Mouse (Mus musculus) liver, embryonic 13.5 days (tissue): Measurements from ENCODE around the gene Tmem198. TPM values are rescaled to one million over a fixed set of nuclear protein-coding genes. Genes with fewer than 3 reads are reported as not detected.

Source experiments
- ATAC-seq: fragments of 200-750 bp; cut with Nextera tagmentation; 2 replicates; pipeline ENCODE4 v1.8.0; 2017; ENCODE audit warnings: low read depth, mild to moderate bottlenecking, moderate number of reproducible peaks, moderate library complexity
- DNase-seq: peaks from one replicate; pipeline ENCODE4 v3.0.0; 2022
- H3K27ac ChIP-seq: fragments of 300-500 bp; sonication (generic); 2 replicates; pipeline ENCODE4 v1.5.1; 2015; ENCODE audit warnings: moderate library complexity, mild to moderate bottlenecking, inconsistent platforms
- H3K27me3 ChIP-seq: fragments of 300-500 bp; sonication (generic); 2 replicates; pipeline ENCODE4 v1.6.1; 2015; ENCODE audit warnings: mild to moderate bottlenecking, inconsistent platforms
- H3K36me3 ChIP-seq: fragments of 300-500 bp; sonication (generic); 2 replicates; pipeline ENCODE4 v1.6.1; 2015; ENCODE audit warnings: mild to moderate bottlenecking, inconsistent platforms
- H3K4me1 ChIP-seq: fragments of 300-500 bp; sonication (generic); replicated peaks from 2 replicates; pipeline ENCODE4 v1.6.1; 2015; ENCODE audit warnings: inconsistent platforms
- H3K4me2 ChIP-seq: fragments of 300-500 bp; sonication (generic); 2 replicates; pipeline ENCODE4 v1.6.1; 2015; ENCODE audit warnings: inconsistent platforms, mild to moderate bottlenecking, moderate library complexity
- H3K4me3 ChIP-seq: fragments of 300-500 bp; sonication (generic); replicated peaks from 2 replicates; pipeline ENCODE4 v1.5.1; 2015; ENCODE audit warnings: mild to moderate bottlenecking, inconsistent platforms
- H3K9ac ChIP-seq: fragments of 300-500 bp; sonication (generic); 2 replicates; pipeline ENCODE4 v1.6.1; 2015; ENCODE audit warnings: mild to moderate bottlenecking, inconsistent platforms
- H3K9me3 ChIP-seq: fragments of 300-500 bp; sonication (generic); replicated peaks from 2 replicates; pipeline ENCODE4 v1.6.1; 2016; ENCODE audit warnings: inconsistent platforms
- WGBS: fragments of 180-500 bp; shearing (Covaris S2); methylation state at CpG from one replicate; pipeline ENCODE4 v1.1.7; 2015; ENCODE audit not compliant: insufficient replicate concordance; 5-methylcytosine and 5-hydroxymethylcytosine counted together
- polyA plus RNA-seq: library from polyadenylated mRNA; unstranded; fragments of >200 nt; fragmentation: Nextera tagmentation; extraction: Ambion mirVana; gene quantifications from 2 replicates; pipeline ENCODE4 v1.2.1, GENCODE M21; 2015

Gene Tmem198
- polyA plus RNA-seq, 1 experiment from 2014 or later = 0.10 TPM

DNA sequence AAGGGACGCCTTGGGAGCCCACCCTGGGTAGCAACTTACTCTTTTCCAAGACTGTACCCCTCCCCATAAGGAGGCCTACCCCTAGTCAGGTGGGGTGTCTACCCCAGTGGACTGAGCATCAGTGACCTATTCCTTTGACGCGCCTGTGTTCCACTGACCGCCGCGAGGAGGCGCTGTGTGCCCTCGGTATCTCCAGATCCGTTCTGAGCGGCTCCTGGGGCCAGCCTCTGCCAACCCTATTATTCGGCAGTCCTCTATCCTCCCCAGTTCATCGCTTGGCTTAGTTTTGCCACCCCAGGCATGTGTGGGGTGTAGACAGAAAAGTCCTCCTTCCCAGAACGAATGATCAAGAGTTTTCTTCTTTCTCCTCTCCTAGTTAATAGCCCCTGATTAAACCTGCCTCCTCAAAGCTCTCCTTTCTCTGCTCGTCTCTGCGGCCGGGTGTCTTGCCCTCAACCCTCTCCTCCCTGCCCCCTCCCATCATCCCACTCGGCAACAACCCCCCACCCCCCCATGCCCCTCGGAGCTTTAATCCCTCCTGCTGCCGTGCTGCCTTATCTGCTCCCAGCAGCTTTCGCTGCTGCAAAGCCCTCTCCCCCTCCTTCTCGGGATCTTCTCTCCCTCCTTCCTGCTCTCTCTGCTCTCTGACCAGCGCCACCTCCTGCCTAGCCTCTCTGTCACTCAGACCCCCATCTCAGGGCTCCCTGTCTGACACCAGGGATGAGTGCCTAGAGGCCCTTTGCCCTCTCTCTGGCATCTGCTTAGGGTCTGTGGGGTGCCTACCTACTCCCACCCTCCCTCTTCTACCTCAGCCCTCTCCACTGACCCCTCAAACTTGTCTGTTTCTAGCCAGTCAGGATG, 33.4 kb upstream of the Tmem198 start:
- under 1% methylated on average over 22 of the region's 22 CpGs for WGBS
- H3K36me3 ChIP-seq = 0 out of 2 replicates have a peak, but pooled peaks cover 4% of the 10 kb centered on the region
- peak overlapping the region; percentile 36 for H3K4me3 ChIP-seq
- H3K4me2 ChIP-seq = peak overlapping the region; percentile 66
- peaks cover 63% of the 10 kb centered on the region for H3K27me3 ChIP-seq
- H3K9me3 ChIP-seq = no peaks in the 10 kb centered on the region
- ATAC-seq (peak; percentile 66), DNase-seq (peak; percentile 70)
- peak overlapping the region; percentile 73 for H3K27ac ChIP-seq
- H3K4me1 ChIP-seq = peaks cover 76% of the 10 kb centered on the region
- peak overlapping the region; percentile 49 for H3K9ac ChIP-seq

- Histone ChIP-seq H3K27me3 (peaks cover 69% of the 10 kb centered on the region), H3K27ac (peak overlapping the region; percentile 73), H3K9me3 (no peaks in the 10 kb centered on the region), H3K9ac (peak overlapping the region; percentile 49), H3K4me2 (peak overlapping the region; percentile 66), H3K36me3 (0 out of 2 replicates have a peak, but pooled peaks cover 2% of the 10 kb centered on the region), H3K4me1 (peaks cover 79% of the 10 kb centered on the region), H3K4me3 (peak overlapping the region; percentile 36)
- ATAC-seq = no peak
- no peak for DNase-seq
- 2% methylated on average over 20 of the region's 20 CpGs for WGBS
Observed at GRCm38 (mm10) chr1:75446656-75447055, 32.7 kb upstream of the Tmem198 start.

GRCm38 (mm10) chr1:75447265-75448051, 31.9 kb upstream of the Tmem198 start:
- H3K27ac ChIP-seq = peak overlapping the region; percentile 39; the same call in 1 of the 2 replicates
- no peak for DNase-seq

GRCm38 (mm10) chr1:75448052-75448431, 31.3 kb upstream of the Tmem198 start:
- ATAC-seq = no peak
- H3K9me3 ChIP-seq = no peaks in the 10 kb centered on the region
- H3K4me2 ChIP-seq = peak overlapping the region; percentile 66

More at GRCm38 (mm10) chr1:75447265-75448051, 31.9 kb upstream of the Tmem198 start:
- no peak for ATAC-seq
- Histone ChIP-seq H3K4me1 (peaks cover 79% of the 10 kb centered on the region), H3K9ac (peak overlapping the region; percentile 49; the same call in 1 of the 2 replicates), H3K4me3 (peak overlapping the region; percentile 41), H3K9me3 (no peaks in the 10 kb centered on the region), H3K36me3 (no peaks in the 10 kb centered on the region), H3K4me2 (peak overlapping the region; percentile 66), H3K27me3 (peaks cover 77% of the 10 kb centered on the region)
- WGBS = 1% methylated on average over 10 of the region's 10 CpGs

DNA sequence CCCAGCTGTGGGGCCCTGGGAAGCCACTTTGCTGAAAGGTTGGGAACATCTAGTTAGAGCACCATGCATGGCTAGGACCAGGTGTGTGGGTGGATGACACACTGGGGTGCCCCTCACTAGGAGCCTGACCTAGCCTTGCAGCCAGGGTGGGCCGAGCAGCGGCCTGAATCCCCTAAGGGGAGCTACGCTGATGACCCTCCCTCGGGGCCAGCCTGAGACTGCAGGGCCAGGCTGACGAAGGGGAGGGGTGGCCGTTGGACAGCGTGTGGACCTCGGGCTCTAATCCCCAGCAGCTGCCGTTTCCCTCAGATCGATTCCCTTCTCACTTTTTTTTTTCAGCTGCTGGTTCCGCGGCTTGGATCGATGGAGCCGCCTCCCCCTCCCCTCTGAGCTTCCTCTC, 30.4 kb upstream of the Tmem198 start:
- Histone ChIP-seq H3K4me2 (0 out of 2 replicates have a peak overlapping the region, but pooled peaks have one; percentile 2), H3K27ac (no peak overlapping the region)
- under 1% methylated on average over 13 of the region's 14 CpGs for WGBS

More at GRCm38 (mm10) chr1:75448052-75448431, 31.3 kb upstream of the Tmem198 start:
- 2% methylated on average over 7 of the region's 7 CpGs for WGBS
- Histone ChIP-seq H3K27me3 (peaks cover 83% of the 10 kb centered on the region), H3K27ac (no peak overlapping the region), H3K9ac (0 out of 2 replicates have a peak overlapping the region, but pooled peaks have one; percentile 41), H3K4me3 (peak overlapping the region; percentile 41; the same call in 1 of the 2 replicates), H3K36me3 (no peaks in the 10 kb centered on the region), H3K4me1 (peaks cover 79% of the 10 kb centered on the region)
- DNase-seq = no peak

GRCm38 (mm10) chr1:75449377-75450135, 29.8 kb upstream of the Tmem198 start:
- H3K9ac ChIP-seq = peak overlapping the region; percentile 59; the same call in 1 of the 2 replicates
- peaks cover 97% of the 10 kb centered on the region for H3K27me3 ChIP-seq
- WGBS = under 1% methylated on average over 8 of the region's 8 CpGs
- H3K36me3 ChIP-seq = no peaks in the 10 kb centered on the region
- no peak for DNase-seq
- peak overlapping the region; percentile 42 for H3K4me3 ChIP-seq
- H3K4me2 ChIP-seq = peak overlapping the region; percentile 66
- H3K27ac ChIP-seq = no peak overlapping the region
- peaks cover 67% of the 10 kb centered on the region for H3K4me1 ChIP-seq
- no peak for ATAC-seq
- H3K9me3 ChIP-seq = no peaks in the 10 kb centered on the region

More for the DNA sequence above, 30.4 kb upstream of the Tmem198 start:
- H3K36me3 ChIP-seq = no peaks in the 10 kb centered on the region
- DNase-seq (no peak), ATAC-seq (no peak)
- H3K9me3 ChIP-seq = no peaks in the 10 kb centered on the region
- no peak overlapping the region for H3K4me3 ChIP-seq
- peaks cover 73% of the 10 kb centered on the region for H3K4me1 ChIP-seq
- H3K9ac ChIP-seq = no peak overlapping the region
- peaks cover 92% of the 10 kb centered on the region for H3K27me3 ChIP-seq

DNA sequence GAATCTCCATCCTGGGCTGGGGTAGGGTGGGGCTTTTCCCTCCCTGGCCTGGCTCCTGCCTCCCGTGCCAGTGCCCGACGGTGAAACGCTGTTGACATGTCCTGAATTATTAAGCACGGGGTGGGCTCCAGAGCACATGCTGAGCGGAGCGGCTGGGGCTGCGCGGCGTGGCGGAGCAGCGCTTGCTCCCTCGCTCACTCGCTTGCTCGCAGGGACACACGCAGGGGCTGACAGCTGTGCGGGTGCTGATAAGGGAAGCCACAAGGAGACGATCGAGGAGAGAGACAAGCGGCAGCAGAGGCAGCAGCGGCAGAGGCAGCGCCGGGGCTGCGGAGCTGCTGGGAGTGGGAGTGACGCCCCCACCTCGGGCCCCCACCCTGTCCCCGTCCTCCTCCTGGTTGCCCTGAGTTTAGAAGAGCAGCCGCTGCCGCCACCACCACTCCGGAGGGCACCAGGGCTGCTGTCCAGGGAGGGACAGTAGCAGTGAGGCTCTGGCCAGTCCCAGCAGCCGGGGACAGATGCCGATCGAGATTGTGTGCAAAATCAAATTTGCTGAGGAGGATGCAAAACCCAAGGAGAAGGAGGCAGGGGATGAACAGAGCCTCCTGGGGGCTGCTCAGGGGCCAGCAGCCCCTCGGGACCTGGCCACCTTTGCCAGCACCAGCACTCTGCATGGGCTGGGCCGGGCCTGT, 28.9 kb upstream of the Tmem198 start, which contains the start of gene Asic4:
Gene Asic4, plus strand, starts transcription at position 123 of the 692 bp plus-strand sequence.
- Histone ChIP-seq H3K9me3 (no peaks in the 10 kb centered on the region), H3K27ac (no peak within 1 kb of the TSS), H3K4me1 (peaks cover 58% of the 10 kb centered on the region), H3K4me2 (peak within 1 kb of the TSS; percentile 66), H3K27me3 (peaks cover 98% of the 10 kb centered on the region), H3K36me3 (no peaks in the 10 kb centered on the region), H3K9ac (peak within 1 kb of the TSS; percentile 59), H3K4me3 (peak within 1 kb of the TSS; percentile 42)
- DNase-seq = peak; percentile 68
- under 1% methylated on average over 35 of the region's 35 CpGs for WGBS
- peak; percentile 55 for ATAC-seq

DNA sequence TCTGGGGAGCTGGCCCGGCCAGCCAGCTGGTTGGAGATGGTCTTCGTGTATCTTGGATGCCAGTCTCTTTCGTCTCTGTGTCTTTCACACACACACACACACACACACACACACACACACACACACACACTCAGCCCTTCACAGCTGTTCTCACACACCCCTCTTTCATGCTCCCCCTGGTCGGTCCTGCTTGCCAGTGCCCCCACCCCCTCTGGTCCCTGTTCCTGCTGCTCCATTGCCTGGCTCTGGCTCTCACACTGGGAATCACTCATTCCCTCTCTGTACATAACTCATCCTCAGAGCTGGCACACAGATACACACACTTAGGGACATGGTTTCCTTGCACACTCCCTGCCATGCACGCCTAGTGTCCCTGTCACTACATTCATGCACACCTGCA, 27.4 kb upstream of the Tmem198 start:
- WGBS = 62% methylated on average over 5 of the region's 5 CpGs
- Histone ChIP-seq H3K27ac (no peak overlapping the region), H3K27me3 (peaks cover 100% of the 10 kb centered on the region), H3K4me2 (no peak overlapping the region), H3K9ac (no peak overlapping the region), H3K36me3 (no peaks in the 10 kb centered on the region), H3K4me1 (peaks cover 50% of the 10 kb centered on the region), H3K9me3 (no peaks in the 10 kb centered on the region), H3K4me3 (no peak overlapping the region)
- DNase-seq (no peak), ATAC-seq (no peak)

- Histone ChIP-seq H3K4me2 (no peak overlapping the region), H3K4me1 (peaks cover 39% of the 10 kb centered on the region)
- 46% methylated on average over 3 of the region's 3 CpGs for WGBS
Observed at GRCm38 (mm10) chr1:75455433-75455832, 23.9 kb upstream of the Tmem198 start.

GRCm38 (mm10) chr1:75455948-75456347, 23.4 kb upstream of the Tmem198 start:
- H3K4me1 ChIP-seq = peaks cover 34% of the 10 kb centered on the region
- ATAC-seq (no peak), DNase-seq (no peak)
- no peak overlapping the region for H3K27ac ChIP-seq
- no peak overlapping the region for H3K4me2 ChIP-seq
- no peaks in the 10 kb centered on the region for H3K36me3 ChIP-seq
- no peaks in the 10 kb centered on the region for H3K9me3 ChIP-seq
- H3K9ac ChIP-seq = no peak overlapping the region
- peaks cover 95% of the 10 kb centered on the region for H3K27me3 ChIP-seq
- no peak overlapping the region for H3K4me3 ChIP-seq
- WGBS = 27% methylated on average over 5 of the region's 5 CpGs

More at GRCm38 (mm10) chr1:75455433-75455832, 23.9 kb upstream of the Tmem198 start:
- Histone ChIP-seq H3K4me3 (no peak overlapping the region), H3K27me3 (peaks cover 99% of the 10 kb centered on the region), H3K36me3 (no peaks in the 10 kb centered on the region), H3K9ac (no peak overlapping the region), H3K27ac (no peak overlapping the region), H3K9me3 (no peaks in the 10 kb centered on the region)
- DNase-seq (no peak), ATAC-seq (no peak)
